In the genomic region with DNA sequence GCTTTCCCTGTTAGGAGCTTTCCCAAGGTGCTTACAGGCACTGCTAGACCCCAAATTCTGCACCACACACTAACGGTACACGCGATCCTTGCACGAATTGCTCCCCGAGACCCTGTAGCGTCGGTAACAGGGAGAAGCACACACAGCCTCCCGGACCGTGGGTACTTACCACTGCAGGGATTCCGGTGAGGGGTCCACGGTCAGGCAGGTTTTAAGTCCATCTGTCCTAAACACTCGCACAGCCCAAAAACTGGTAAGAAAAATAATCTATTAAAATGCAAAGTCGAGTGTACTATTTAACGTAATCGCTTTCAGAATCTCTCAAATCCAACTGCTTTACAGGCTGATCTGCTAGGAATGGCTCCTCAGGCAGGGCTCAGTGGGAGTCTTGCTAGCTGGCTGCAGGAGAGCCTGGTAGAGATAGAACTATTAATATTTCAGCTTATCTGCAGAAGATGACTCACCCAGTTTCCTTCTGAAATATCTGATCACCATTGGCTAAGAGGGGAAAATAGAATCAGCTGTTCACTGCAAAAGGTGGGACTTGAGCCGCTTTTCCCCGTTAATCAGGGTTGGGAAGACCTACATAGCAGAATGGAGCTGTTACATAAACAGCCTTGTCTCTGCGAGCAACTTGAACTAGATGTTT, we compare ENCODE assay signal across 8 mouse cellular contexts. TPM values are rescaled to one million over a fixed set of nuclear protein-coding genes. Genes with fewer than 3 reads are reported as not detected.
DNase-seq lines count a peak whose midpoint lies in the region; ATAC-seq and TF ChIP-seq lines count a peak whose summit lies in the region.

A gene (minus strand): TSS at position 596 of the 649 bp plus-strand sequence.

- peak within 1 kb of the TSS; percentile 98 for H3K4me3 ChIP-seq in kidney, adult 2 months (ENCODE audit: insufficient read depth, low read depth, low read length)
- H3K4me3 ChIP-seq in cerebellum, adult 2 months (replicated peaks; ENCODE audit: insufficient read depth, low read depth, low read length), result peak within 1 kb of the TSS; percentile 99
- peak within 1 kb of the TSS; percentile 56 for H3K4me3 ChIP-seq in hindbrain, embryonic 12.5 days
- peak within 1 kb of the TSS; percentile 85 for H3K4me3 ChIP-seq in stomach, embryonic 14.5 days (ENCODE audit: low read depth, low read length)

- H3K27me3 ChIP-seq in kidney, adult 2 months (replicated peaks; ENCODE audit: control insufficient read depth, insufficient read depth, low read length), result no peaks in the 10 kb centered on the region
- no peaks in the 10 kb centered on the region for H3K27me3 ChIP-seq in cerebellum, adult 2 months (ENCODE audit: control insufficient read depth, insufficient read depth, low read length)
- no peaks in the 10 kb centered on the region for H3K27me3 ChIP-seq in hindbrain, embryonic 12.5 days
- H3K27me3 ChIP-seq in stomach, embryonic 14.5 days (ENCODE audit: control insufficient read depth, insufficient read depth, low read length), result no peaks in the 10 kb centered on the region

- DNase-seq in kidney, adult 2 months, result peak; percentile 58
- no peak for DNase-seq in kidney, postnatal 10 days
- DNase-seq in cerebellum, adult 2 months, result peak; percentile 68 to 88
- DNase-seq in frontal cortex, postnatal 36 days (ENCODE audit: low spot score in 2 of 2), result peak; percentile 55 to 78
- DNase-seq in left cerebral cortex, adult 8-10 months (ENCODE audit: low spot score in 2 of 2), result peak; percentile 60 to 75

- no peaks in the 10 kb centered on the region for H3K4me1 ChIP-seq in kidney, adult 2 months (ENCODE audit: control insufficient read depth, insufficient read depth, low read length)
- H3K4me1 ChIP-seq in cerebellum, adult 2 months (ENCODE audit: control insufficient read depth, insufficient read depth, low read length), result no peaks in the 10 kb centered on the region
- peaks cover 11% of the 10 kb centered on the region for H3K4me1 ChIP-seq in hindbrain, embryonic 12.5 days
- peaks cover 8% of the 10 kb centered on the region; the same call in 1 of the 2 replicates for H3K4me1 ChIP-seq in stomach, embryonic 14.5 days (ENCODE audit: control insufficient read depth, insufficient read depth, low read length)

- H3K36me3 ChIP-seq in kidney, adult 2 months (ENCODE audit: control insufficient read depth, insufficient read depth, low read length), result no peaks in the 10 kb centered on the region
- H3K36me3 ChIP-seq in hindbrain, embryonic 12.5 days, result no peaks in the 10 kb centered on the region
- no peaks in the 10 kb centered on the region for H3K36me3 ChIP-seq in stomach, embryonic 14.5 days (ENCODE audit: control insufficient read depth, insufficient read depth, low read length)

- under 1% methylated on average over 18 of the region's 18 CpGs for WGBS in kidney, adult 2 months
- under 1% methylated on average over 18 of the region's 18 CpGs for WGBS in cerebellum, adult 2 months
- WGBS in hindbrain, embryonic 12.5 days, result 2% methylated on average over 18 of the region's 18 CpGs
- WGBS in stomach, embryonic 14.5 days, result under 1% methylated on average over 18 of the region's 18 CpGs

- peak within 1 kb of the TSS; percentile 93 for H3K27ac ChIP-seq in kidney, adult 2 months (ENCODE audit: insufficient read depth, low read depth, low read length)
- peak within 1 kb of the TSS; percentile 97 for H3K27ac ChIP-seq in cerebellum, adult 2 months (ENCODE audit: insufficient read depth, low read length)
- peak within 1 kb of the TSS; percentile 97 for H3K27ac ChIP-seq in hindbrain, embryonic 12.5 days
- H3K27ac ChIP-seq in stomach, embryonic 14.5 days (ENCODE audit: low read length), result peak within 1 kb of the TSS; percentile 99

- no peaks in the 10 kb centered on the region for H3K9me3 ChIP-seq in hindbrain, embryonic 12.5 days (replicated peaks)
- H3K9me3 ChIP-seq in stomach, embryonic 14.5 days (ENCODE audit: control insufficient read depth, low read depth, low read length), result no peaks in the 10 kb centered on the region

- no peak for TF ChIP-seq CTCF in kidney, adult 2 months (conservative IDR thresholded peaks at IDR 0.05; ENCODE audit: insufficient read depth, insufficient read length, low read depth, low read length)
- TF ChIP-seq CTCF in cerebellum, adult 2 months (IDR thresholded peaks at IDR 0.05; ENCODE audit: borderline replicate concordance, insufficient read depth, low read depth, low read length), result no peak

- peak within 1 kb of the TSS; percentile 79 for H3K9ac ChIP-seq in hindbrain, embryonic 12.5 days
- H3K9ac ChIP-seq in stomach, embryonic 14.5 days (replicated peaks; ENCODE audit: low read depth, low read length), result peak within 1 kb of the TSS; percentile 72

- peak within 1 kb of the TSS; percentile 73 for H3K4me2 ChIP-seq in hindbrain, embryonic 12.5 days (replicated peaks)
- peak within 1 kb of the TSS; percentile 79 for H3K4me2 ChIP-seq in stomach, embryonic 14.5 days (replicated peaks; ENCODE audit: low read depth, low read length)

- ATAC-seq in hindbrain, embryonic 12.5 days (ENCODE audit: low FRiP score), result peak; percentile 78
- peak; percentile 67 for ATAC-seq in megakaryocyte-erythroid progenitor cell, adult 5-6 weeks (replicated peaks; ENCODE audit: low FRiP score, low TSS enrichment, poor library complexity, severe bottlenecking)
- peak; percentile 54; the same call in 1 of the 2 replicates for ATAC-seq in stomach, embryonic 14.5 days (ENCODE audit: insufficient number of reproducible peaks, insufficient read depth, low FRiP score, low read depth)

- no peak for TF ChIP-seq POLR2A in kidney, adult 2 months (IDR thresholded peaks at IDR 0.05; ENCODE audit: low read depth, low read length)
- peak; percentile 35; the same call in 1 of the 2 replicates for TF ChIP-seq POLR2A in cerebellum, adult 2 months (IDR thresholded peaks at IDR 0.05; ENCODE audit: borderline replicate concordance, insufficient read depth, low read length)

RNA-seq across cellular contexts. Expression of the gene that starts here (rescaled TPM):
- 9.9 and 11.4 TPM in 2 replicates for polyA plus RNA-seq in kidney, adult 2 months (2012; rRNA removed)
- 61.2 and 62.4 TPM in 2 replicates for polyA plus RNA-seq in cerebellum, adult 2 months (2012; rRNA removed)
- polyA plus RNA-seq in hindbrain, embryonic 12.5 days (2016; fragmentation: Nextera tagmentation; extraction: Ambion mirVana), result 56.7 and 62.9 TPM in 2 replicates
- total RNA-seq in left cerebral cortex, adult 8-10 months (2022), result 100 to 1,000 TPM in 3 of 4 experiments, 10 to 100 TPM in 1; 98.1 to 116 (median 109) TPM
- 15.6 and 25.5 TPM in 2 replicates for total RNA-seq in megakaryocyte-erythroid progenitor cell, adult 5-6 weeks (2014; fragmentation: Nextera tagmentation)
- total RNA-seq in megakaryocyte-erythroid progenitor cell, adult 5-6 weeks (2017), result 29.4 and 34.1 TPM in 2 replicates
- 26.2 and 26.4 TPM in 2 replicates for polyA plus RNA-seq in stomach, embryonic 14.5 days (2014; fragmentation: Nextera tagmentation; extraction: Ambion mirVana)
